ENCODE assay signal across 11 mouse cellular contexts in the genomic region with DNA sequence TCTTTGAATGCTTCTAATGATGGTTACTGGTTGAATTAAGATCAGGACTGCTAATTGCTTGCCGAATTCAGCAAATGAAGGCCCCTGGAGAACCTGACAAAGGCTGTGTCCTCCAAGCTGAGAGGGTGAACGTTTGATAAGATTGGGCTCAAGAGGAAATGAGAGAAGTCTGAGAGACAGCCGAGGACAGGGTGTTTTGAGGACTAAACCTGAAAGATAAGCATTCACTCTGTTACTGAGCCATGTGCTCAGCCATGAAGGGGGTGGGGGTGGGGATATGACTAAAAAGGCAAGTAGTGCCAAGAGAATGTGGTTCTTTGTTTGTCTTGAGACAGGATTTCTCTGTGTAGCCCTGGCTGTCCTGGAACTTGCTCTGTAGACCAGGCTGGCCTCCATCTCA. TPM values are rescaled to one million over a fixed set of nuclear protein-coding genes. Genes with fewer than 3 reads are reported as not detected.
DNase-seq lines count a peak whose midpoint lies in the region; ATAC-seq lines count a peak whose summit lies in the region.
"Had no signal": no experiment of that assay in that cellular context is flagged by ENCODE, and none has a peak within 500 bp of the region (broad histone marks: within the 10 kb centered on the region; RNA-seq: fewer than 3 reads in every experiment).

No protein-coding gene starts in this region.

- H3K9me3 ChIP-seq in hindbrain, embryonic 13.5 days, result no peaks in the 10 kb centered on the region
- no peaks in the 10 kb centered on the region for H3K9me3 ChIP-seq in hindbrain, embryonic 11.5 days (ENCODE audit: control insufficient read depth, low read length)
- H3K9me3 ChIP-seq in liver, embryonic 13.5 days (replicated peaks), result no peaks in the 10 kb centered on the region
- no peaks in the 10 kb centered on the region for H3K9me3 ChIP-seq in kidney, embryonic 15.5 days (replicated peaks)
- H3K9me3 ChIP-seq: hindbrain, embryonic 12.5 days; limb, embryonic 15.5 days had no signal

- H3K9ac ChIP-seq in hindbrain, embryonic 13.5 days, result peak overlapping the region; percentile 8; the same call in 1 of the 2 replicates
- H3K9ac ChIP-seq in hindbrain, embryonic 11.5 days (ENCODE audit: low read depth, low read length), result no peak overlapping the region
- peak overlapping the region; percentile 46 for H3K9ac ChIP-seq in liver, embryonic 13.5 days
- no peak overlapping the region; the same call in 1 of the 2 replicates for H3K9ac ChIP-seq in kidney, embryonic 15.5 days
- H3K9ac ChIP-seq: hindbrain, embryonic 12.5 days had no signal

- H3K27me3 ChIP-seq in hindbrain, embryonic 13.5 days, result 0 out of 2 replicates have a peak, but pooled peaks cover 8% of the 10 kb centered on the region
- no peaks in the 10 kb centered on the region for H3K27me3 ChIP-seq in hindbrain, embryonic 11.5 days (ENCODE audit: control insufficient read depth, insufficient read depth, low read length)
- H3K27me3 ChIP-seq in liver, embryonic 13.5 days, result no peaks in the 10 kb centered on the region
- H3K27me3 ChIP-seq in kidney, embryonic 15.5 days, result no peaks in the 10 kb centered on the region
- H3K27me3 ChIP-seq: limb, embryonic 15.5 days had no signal

- H3K4me1 ChIP-seq in hindbrain, embryonic 13.5 days (replicated peaks), result peaks cover 5% of the 10 kb centered on the region
- no peaks in the 10 kb centered on the region for H3K4me1 ChIP-seq in hindbrain, embryonic 11.5 days (replicated peaks; ENCODE audit: control insufficient read depth, insufficient read depth, low read length)
- H3K4me1 ChIP-seq in liver, embryonic 13.5 days (replicated peaks), result peaks cover 24% of the 10 kb centered on the region
- H3K4me1 ChIP-seq in kidney, embryonic 15.5 days, result peaks cover 7% of the 10 kb centered on the region; the same call in 1 of the 2 replicates
- H3K4me1 ChIP-seq: hindbrain, embryonic 12.5 days; limb, embryonic 15.5 days had no signal

- DNase-seq in CD4-positive, CD25-positive, alpha-beta regulatory T cell, adult 2 months (ENCODE audit: low read depth, low spot score), result peak; percentile 14
- no peak for DNase-seq in hindbrain, embryonic 11.5 days (ENCODE audit: low spot score)
- DNase-seq in MEL-GATA-1-ER (ENCODE audit: extremely low read depth, low read depth), result peak; percentile 83
- DNase-seq in liver, embryonic 13.5 days, result no peak

- whole genome bisulfite sequencing in hindbrain, embryonic 13.5 days, result 62% methylated on average over 3 of the region's 3 CpGs
- WGBS in hindbrain, embryonic 11.5 days, result 68% methylated on average over 3 of the region's 3 CpGs
- 6% methylated on average over 3 of the region's 3 CpGs for WGBS in liver, embryonic 13.5 days (ENCODE audit: insufficient replicate concordance)
- WGBS in kidney, embryonic 15.5 days, result 63% methylated on average over 3 of the region's 3 CpGs

- no peak for ATAC-seq in CD4-positive, CD25-positive, alpha-beta regulatory T cell, adult 4 months
- no peak for ATAC-seq in hindbrain, embryonic 13.5 days (ENCODE audit: low FRiP score)
- no peak for ATAC-seq in hindbrain, embryonic 11.5 days (ENCODE audit: low FRiP score)
- ATAC-seq in liver, embryonic 13.5 days (ENCODE audit: low read depth), result peak; percentile 70
- ATAC-seq in kidney, embryonic 15.5 days (replicated peaks; ENCODE audit: low FRiP score), result no peak
- no peak for ATAC-seq in inflammation-experienced regulatory T-cells, adult 6 months

- no peak overlapping the region for H3K27ac ChIP-seq in hindbrain, embryonic 13.5 days
- no peak overlapping the region for H3K27ac ChIP-seq in hindbrain, embryonic 11.5 days (ENCODE audit: low read depth, low read length)
- no peak overlapping the region; the same call in 1 of the 2 replicates for H3K27ac ChIP-seq in liver, embryonic 13.5 days
- no peak overlapping the region for H3K27ac ChIP-seq in kidney, embryonic 15.5 days
- H3K27ac ChIP-seq: hindbrain, embryonic 12.5 days; left cerebral cortex, adult 2 months; limb, embryonic 15.5 days had no signal

- no peak overlapping the region for H3K4me2 ChIP-seq in hindbrain, embryonic 13.5 days
- no peak overlapping the region for H3K4me2 ChIP-seq in hindbrain, embryonic 11.5 days (replicated peaks; ENCODE audit: low read depth, low read length)
- H3K4me2 ChIP-seq in liver, embryonic 13.5 days, result peak overlapping the region; percentile 60
- H3K4me2 ChIP-seq in kidney, embryonic 15.5 days, result no peak overlapping the region

- H3K4me3 ChIP-seq in hindbrain, embryonic 13.5 days, result no peak overlapping the region
- H3K4me3 ChIP-seq in hindbrain, embryonic 11.5 days (ENCODE audit: low read depth, low read length), result no peak overlapping the region
- peak overlapping the region; percentile 30; the same call in 1 of the 2 replicates for H3K4me3 ChIP-seq in liver, embryonic 13.5 days (replicated peaks)
- H3K4me3 ChIP-seq in kidney, embryonic 15.5 days (replicated peaks), result no peak overlapping the region
- H3K4me3 ChIP-seq: hindbrain, embryonic 12.5 days; left cerebral cortex, adult 2 months; limb, embryonic 15.5 days had no signal

- no peaks in the 10 kb centered on the region for H3K36me3 ChIP-seq in hindbrain, embryonic 13.5 days
- no peaks in the 10 kb centered on the region for H3K36me3 ChIP-seq in hindbrain, embryonic 11.5 days (ENCODE audit: control insufficient read depth, insufficient read depth, low read length)
- H3K36me3 ChIP-seq in liver, embryonic 13.5 days, result no peaks in the 10 kb centered on the region
- no peaks in the 10 kb centered on the region for H3K36me3 ChIP-seq in kidney, embryonic 15.5 days
- H3K36me3 ChIP-seq: hindbrain, embryonic 12.5 days; limb, embryonic 15.5 days had no signal

RNA-seq across cellular contexts. Expression of a gene that starts 12.3 kb away (rescaled TPM):
- polyA plus RNA-seq in CD4-positive, CD25-positive, alpha-beta regulatory T cell, adult 4 months (2017; shearing (Covaris generic)), result 1 to 10 TPM; 7.0 to 7.4 TPM
- 18.0 and 18.5 TPM in 2 replicates for polyA plus RNA-seq in hindbrain, embryonic 13.5 days (2015; fragmentation: Nextera tagmentation; extraction: Ambion mirVana)
- polyA plus RNA-seq in hindbrain, embryonic 11.5 days (2014; fragmentation: Nextera tagmentation; extraction: Ambion mirVana), result 24.6 and 33.5 TPM in 2 replicates
- 16.7 and 18.8 TPM in 2 replicates for polyA plus RNA-seq in liver, embryonic 13.5 days (2015; fragmentation: Nextera tagmentation; extraction: Ambion mirVana)
- 26.3 and 29.5 TPM in 2 replicates for polyA plus RNA-seq in kidney, embryonic 15.5 days (2015; fragmentation: Nextera tagmentation; extraction: Ambion mirVana)
- 10 to 100 TPM in 1 of 3 experiments, 1 to 10 TPM in 2; 6.2 to 10.2 (median 8.1) TPM for polyA plus RNA-seq in inflammation-experienced regulatory T-cells, adult 6 months (2017; shearing (Covaris generic))

RNA-seq across cellular contexts. Expression of a gene that starts 13.7 kb away (rescaled TPM):
- not detected for polyA plus RNA-seq in CD4-positive, CD25-positive, alpha-beta regulatory T cell, adult 4 months (2017; shearing (Covaris generic))
- 0.84 and 1.3 TPM in 2 replicates for polyA plus RNA-seq in hindbrain, embryonic 13.5 days (2015; fragmentation: Nextera tagmentation; extraction: Ambion mirVana)
- polyA plus RNA-seq in hindbrain, embryonic 11.5 days (2014; fragmentation: Nextera tagmentation; extraction: Ambion mirVana), result 0.28 and 0.31 TPM in 2 replicates
- polyA plus RNA-seq in liver, embryonic 13.5 days (2015; fragmentation: Nextera tagmentation; extraction: Ambion mirVana), result 39.6 and 41.2 TPM in 2 replicates
- polyA plus RNA-seq in kidney, embryonic 15.5 days (2015; fragmentation: Nextera tagmentation; extraction: Ambion mirVana), result 3.1 and 4.5 TPM in 2 replicates
- polyA plus RNA-seq in inflammation-experienced regulatory T-cells, adult 6 months (2017; shearing (Covaris generic)), result 1 to 10 TPM in 1 of 3 experiments, not detected in 2; 1.5 TPM

RNA-seq across cellular contexts. Expression of a gene that starts 30.5 kb away (rescaled TPM):
- 10 to 100 TPM in 1 of 2 experiments, 1 to 10 TPM in 1; 8.8 to 15.1 TPM for polyA plus RNA-seq in CD4-positive, CD25-positive, alpha-beta regulatory T cell, adult 4 months (2017; shearing (Covaris generic))
- polyA plus RNA-seq in hindbrain, embryonic 13.5 days (2015; fragmentation: Nextera tagmentation; extraction: Ambion mirVana), result 65.7 and 69.1 TPM in 2 replicates
- 89.2 and 90.6 TPM in 2 replicates for polyA plus RNA-seq in hindbrain, embryonic 11.5 days (2014; fragmentation: Nextera tagmentation; extraction: Ambion mirVana)
- 55.1 and 58.0 TPM in 2 replicates for polyA plus RNA-seq in liver, embryonic 13.5 days (2015; fragmentation: Nextera tagmentation; extraction: Ambion mirVana)
- polyA plus RNA-seq in kidney, embryonic 15.5 days (2015; fragmentation: Nextera tagmentation; extraction: Ambion mirVana), result 70.2 and 78.4 TPM in 2 replicates
- polyA plus RNA-seq in inflammation-experienced regulatory T-cells, adult 6 months (2017; shearing (Covaris generic)), result 10 to 100 TPM in 1 of 3 experiments, 1 to 10 TPM in 2; 6.7 to 16.6 (median 9.4) TPM

RNA-seq across cellular contexts. Expression of a gene that starts 51.0 kb away (rescaled TPM):
- polyA plus RNA-seq in CD4-positive, CD25-positive, alpha-beta regulatory T cell, adult 4 months (2017; shearing (Covaris generic)), result not detected
- 1.6 TPM in 1 of 2 replicates, not detected in the other for polyA plus RNA-seq in hindbrain, embryonic 13.5 days (2015; fragmentation: Nextera tagmentation; extraction: Ambion mirVana)
- polyA plus RNA-seq in hindbrain, embryonic 11.5 days (2014; fragmentation: Nextera tagmentation; extraction: Ambion mirVana), result not detected in 2 replicates
- polyA plus RNA-seq in liver, embryonic 13.5 days (2015; fragmentation: Nextera tagmentation; extraction: Ambion mirVana), result not detected in 2 replicates
- 14.2 and 14.3 TPM in 2 replicates for polyA plus RNA-seq in kidney, embryonic 15.5 days (2015; fragmentation: Nextera tagmentation; extraction: Ambion mirVana)
- polyA plus RNA-seq in inflammation-experienced regulatory T-cells, adult 6 months (2017; shearing (Covaris generic)), result not detected
- polyA plus RNA-seq: hindbrain, embryonic 12.5 days had no signal

Comparison
In these comparisons a context has a peak if more than half of its experiments do, and no peak if none do; other contexts are left out.
1. H3K9ac ChIP-seq: peak in hindbrain, embryonic 13.5 days (single experiment) and liver, embryonic 13.5 days (single experiment); none in hindbrain, embryonic 11.5 days (single experiment) and kidney, embryonic 15.5 days (single experiment).
2. DNase-seq: peak in CD4-positive, CD25-positive, alpha-beta regulatory T cell, adult 2 months (single experiment) and MEL-GATA-1-ER (single experiment); none in hindbrain, embryonic 11.5 days (single experiment) and liver, embryonic 13.5 days (single experiment).